Mouse (Mus musculus) left cerebral cortex, adult 8-10 months (tissue): Measurements from ENCODE around the gene Lrrc4. TPM values are rescaled to one million over a fixed set of nuclear protein-coding genes. Genes with fewer than 3 reads are reported as not detected.

ENCODE experiments used
- DNase-seq, 2 experiments: peaks; one replicate each; pipeline ENCODE4 v3.0.0; 2022; ENCODE audit warnings: low spot score in 2 of 2
- total RNA-seq, 4 experiments: library from RNA; stranded (reverse); gene quantifications; 2 replicates each; pipeline ENCODE4 v1.2.4; 2022

Lrrc4 gene
- total RNA-seq, 4 experiments from 2014 or later, result 83.9 to 94.8 (median 90.8) TPM

GRCm38 (mm10) chr6:28733884-28734647 lies 97.5 kb downstream of the Lrrc4 start:
- no peak for DNase-seq

- DNase-seq, result no peak
Measured at GRCm38 (mm10) chr6:28731246-28731645, 100.3 kb downstream of the Lrrc4 start.

GRCm38 (mm10) chr6:28729649-28730048 lies 101.9 kb downstream of the Lrrc4 start:
- no peak for DNase-seq

GRCm38 (mm10) chr6:28729236-28729635 lies 102.3 kb downstream of the Lrrc4 start:
- no peak for DNase-seq

GRCm38 (mm10) chr6:28724776-28725175 lies 106.8 kb downstream of the Lrrc4 start:
- DNase-seq, result no peak

GRCm38 (mm10) chr6:28723059-28723458 lies 108.5 kb downstream of the Lrrc4 start:
- DNase-seq, result no peak

- DNase-seq, result no peak
Measured at GRCm38 (mm10) chr6:28720391-28721171, 111.0 kb downstream of the Lrrc4 start.

GRCm38 (mm10) chr6:28717845-28718237 lies 113.7 kb downstream of the Lrrc4 start:
- DNase-seq, result no peak

- DNase-seq, result no peak
Measured at GRCm38 (mm10) chr6:28717203-28717844, 114.2 kb downstream of the Lrrc4 start.

GRCm38 (mm10) chr6:28710035-28710434 lies 121.5 kb downstream of the Lrrc4 start:
- no peak for DNase-seq

GRCm38 (mm10) chr6:28706976-28707592 lies 124.5 kb downstream of the Lrrc4 start:
- no peak for DNase-seq

GRCm38 (mm10) chr6:28706108-28706975 lies 125.2 kb downstream of the Lrrc4 start:
- no peak for DNase-seq

GRCm38 (mm10) chr6:28705384-28706107 lies 126.0 kb downstream of the Lrrc4 start:
- peak; percentile 35 to 81 for DNase-seq

GRCm38 (mm10) chr6:28704612-28705011 lies 126.9 kb downstream of the Lrrc4 start:
- DNase-seq, result no peak

GRCm38 (mm10) chr6:28697214-28697613 lies 134.3 kb downstream of the Lrrc4 start:
- peak in 1 of 2 experiments; percentile 35 for DNase-seq

GRCm38 (mm10) chr6:28692659-28693058 lies 138.9 kb downstream of the Lrrc4 start:
- DNase-seq, result no peak

- no peak for DNase-seq
Measured at GRCm38 (mm10) chr6:28687776-28688175, 143.8 kb downstream of the Lrrc4 start.

- no peak for DNase-seq
Measured at GRCm38 (mm10) chr6:28685745-28686144, 145.8 kb downstream of the Lrrc4 start.

GRCm38 (mm10) chr6:28685052-28685451 lies 146.5 kb downstream of the Lrrc4 start:
- no peak for DNase-seq
